Mouse (Mus musculus): Measurements from ENCODE around the gene Megf6. TPM values are rescaled to one million over a fixed set of nuclear protein-coding genes. Genes with fewer than 3 reads are reported as not detected.

Gene Megf6
- polyA plus RNA-seq (2014; fragmentation: Nextera tagmentation; extraction: Ambion mirVana): 11.5 and 12.4 TPM in 2 replicates

GRCm38 (mm10) chr4:154170506-154171150 is at the start of gene Megf6:
Gene Megf6, plus strand, starts transcription at chr4:154170730.
- Histone ChIP-seq H3K4me3 (ENCODE audit: low read depth, low read length) (peak within 1 kb of the TSS; percentile 57), H3K4me1 (ENCODE audit: control insufficient read depth, insufficient read depth, low read length) (peaks cover 16% of the 10 kb centered on the region), H3K9me3 (ENCODE audit: control insufficient read depth, low read length) (no peaks in the 10 kb centered on the region), H3K27ac (ENCODE audit: low read depth, low read length) (no peak within 1 kb of the TSS; the same call in 1 of the 2 replicates), H3K27me3 (ENCODE audit: control insufficient read depth, insufficient read depth, low read length) (peaks cover 29% of the 10 kb centered on the region), H3K36me3 (ENCODE audit: control insufficient read depth, insufficient read depth, low read length) (no peaks in the 10 kb centered on the region), H3K9ac (ENCODE audit: low read length) (peak within 1 kb of the TSS; percentile 73), H3K4me2 (peak within 1 kb of the TSS; percentile 95)
- DNase-seq (ENCODE audit: low spot score, missing footprints) (peak; percentile 98), ATAC-seq (ENCODE audit: low FRiP score) (peak; percentile 86)
- under 1% methylated on average over 48 of the region's 61 CpGs for WGBS

GRCm38 (mm10) chr4:154121800-154122199 is 48.7 kb upstream of the Megf6 start:
- DNase-seq (ENCODE audit: low spot score, missing footprints) (peak; percentile 35), ATAC-seq (ENCODE audit: low FRiP score) (no peak)
- no peak overlapping the region for H3K9ac ChIP-seq (ENCODE audit: low read length)
- H3K9me3 ChIP-seq (ENCODE audit: control insufficient read depth, low read length): no peaks in the 10 kb centered on the region
- H3K36me3 ChIP-seq (ENCODE audit: control insufficient read depth, insufficient read depth, low read length): no peaks in the 10 kb centered on the region
- H3K4me1 ChIP-seq (ENCODE audit: control insufficient read depth, insufficient read depth, low read length): no peaks in the 10 kb centered on the region
- no peak overlapping the region for H3K4me2 ChIP-seq
- WGBS: 77% methylated on average over 11 of the region's 11 CpGs
- no peak overlapping the region for H3K4me3 ChIP-seq (ENCODE audit: low read depth, low read length)
- 0 out of 2 replicates have a peak, but pooled peaks cover 3% of the 10 kb centered on the region for H3K27me3 ChIP-seq (ENCODE audit: control insufficient read depth, insufficient read depth, low read length)
- no peak overlapping the region for H3K27ac ChIP-seq (ENCODE audit: low read depth, low read length)

GRCm38 (mm10) chr4:154122374-154122773 is 48.2 kb upstream of the Megf6 start:
- Histone ChIP-seq H3K36me3 (ENCODE audit: control insufficient read depth, insufficient read depth, low read length) (no peaks in the 10 kb centered on the region), H3K4me1 (ENCODE audit: control insufficient read depth, insufficient read depth, low read length) (no peaks in the 10 kb centered on the region), H3K4me2 (no peak overlapping the region), H3K27ac (ENCODE audit: low read depth, low read length) (no peak overlapping the region), H3K9ac (ENCODE audit: low read length) (no peak overlapping the region), H3K27me3 (ENCODE audit: control insufficient read depth, insufficient read depth, low read length) (0 out of 2 replicates have a peak, but pooled peaks cover 3% of the 10 kb centered on the region), H3K4me3 (ENCODE audit: low read depth, low read length) (no peak overlapping the region), H3K9me3 (ENCODE audit: control insufficient read depth, low read length) (no peaks in the 10 kb centered on the region)
- ATAC-seq (ENCODE audit: low FRiP score) (no peak), DNase-seq (ENCODE audit: low spot score, missing footprints) (no peak)
- WGBS: 86% methylated on average over 7 of the region's 7 CpGs

- no peak for ATAC-seq (ENCODE audit: low FRiP score)
- H3K9ac ChIP-seq (ENCODE audit: low read length): no peak overlapping the region
- WGBS: 85% methylated on average over 6 of the region's 6 CpGs
- no peaks in the 10 kb centered on the region for H3K9me3 ChIP-seq (ENCODE audit: control insufficient read depth, low read length)
- H3K4me1 ChIP-seq (ENCODE audit: control insufficient read depth, insufficient read depth, low read length): no peaks in the 10 kb centered on the region
- H3K4me2 ChIP-seq: no peak overlapping the region
- 0 out of 2 replicates have a peak, but pooled peaks cover 3% of the 10 kb centered on the region for H3K27me3 ChIP-seq (ENCODE audit: control insufficient read depth, insufficient read depth, low read length)
- no peak overlapping the region for H3K4me3 ChIP-seq (ENCODE audit: low read depth, low read length)
- DNase-seq (ENCODE audit: low spot score, missing footprints): no peak
- no peak overlapping the region for H3K27ac ChIP-seq (ENCODE audit: low read depth, low read length)
- no peaks in the 10 kb centered on the region for H3K36me3 ChIP-seq (ENCODE audit: control insufficient read depth, insufficient read depth, low read length)
Observed at GRCm38 (mm10) chr4:154123553-154123952, 47.0 kb upstream of the Megf6 start.

- ATAC-seq (ENCODE audit: low FRiP score) (no peak), DNase-seq (ENCODE audit: low spot score, missing footprints) (no peak)
- Histone ChIP-seq H3K4me2 (no peak overlapping the region), H3K9ac (ENCODE audit: low read length) (no peak overlapping the region), H3K4me3 (ENCODE audit: low read depth, low read length) (no peak overlapping the region), H3K27me3 (ENCODE audit: control insufficient read depth, insufficient read depth, low read length) (0 out of 2 replicates have a peak, but pooled peaks cover 3% of the 10 kb centered on the region), H3K4me1 (ENCODE audit: control insufficient read depth, insufficient read depth, low read length) (no peaks in the 10 kb centered on the region), H3K9me3 (ENCODE audit: control insufficient read depth, low read length) (no peaks in the 10 kb centered on the region), H3K27ac (ENCODE audit: low read depth, low read length) (no peak overlapping the region), H3K36me3 (ENCODE audit: control insufficient read depth, insufficient read depth, low read length) (no peaks in the 10 kb centered on the region)
- whole genome bisulfite sequencing: 76% methylated on average over 5 of the region's 5 CpGs
Observed at GRCm38 (mm10) chr4:154125202-154125601, 45.3 kb upstream of the Megf6 start.

GRCm38 (mm10) chr4:154127273-154127672 is 43.3 kb upstream of the Megf6 start:
- H3K9ac ChIP-seq (ENCODE audit: low read length): no peak overlapping the region
- 0 out of 2 replicates have a peak, but pooled peaks cover 3% of the 10 kb centered on the region for H3K27me3 ChIP-seq (ENCODE audit: control insufficient read depth, insufficient read depth, low read length)
- DNase-seq (ENCODE audit: low spot score, missing footprints): no peak
- no peaks in the 10 kb centered on the region for H3K36me3 ChIP-seq (ENCODE audit: control insufficient read depth, insufficient read depth, low read length)
- no peak overlapping the region for H3K4me3 ChIP-seq (ENCODE audit: low read depth, low read length)
- no peaks in the 10 kb centered on the region for H3K9me3 ChIP-seq (ENCODE audit: control insufficient read depth, low read length)
- WGBS: 80% methylated on average over 3 of the region's 3 CpGs
- no peak for ATAC-seq (ENCODE audit: low FRiP score)
- H3K27ac ChIP-seq (ENCODE audit: low read depth, low read length): no peak overlapping the region
- H3K4me2 ChIP-seq: no peak overlapping the region
- H3K4me1 ChIP-seq (ENCODE audit: control insufficient read depth, insufficient read depth, low read length): no peaks in the 10 kb centered on the region

- Histone ChIP-seq H3K9me3 (ENCODE audit: control insufficient read depth, low read length) (no peaks in the 10 kb centered on the region), H3K27ac (ENCODE audit: low read depth, low read length) (no peak overlapping the region), H3K9ac (ENCODE audit: low read length) (no peak overlapping the region), H3K4me2 (no peak overlapping the region), H3K36me3 (ENCODE audit: control insufficient read depth, insufficient read depth, low read length) (no peaks in the 10 kb centered on the region), H3K4me3 (ENCODE audit: low read depth, low read length) (no peak overlapping the region), H3K4me1 (ENCODE audit: control insufficient read depth, insufficient read depth, low read length) (no peaks in the 10 kb centered on the region), H3K27me3 (ENCODE audit: control insufficient read depth, insufficient read depth, low read length) (no peaks in the 10 kb centered on the region)
- DNase-seq (ENCODE audit: low spot score, missing footprints) (no peak), ATAC-seq (ENCODE audit: low FRiP score) (no peak)
Observed at GRCm38 (mm10) chr4:154129950-154130349, 40.6 kb upstream of the Megf6 start.

GRCm38 (mm10) chr4:154131894-154132293 is 38.6 kb upstream of the Megf6 start:
- Histone ChIP-seq H3K4me1 (ENCODE audit: control insufficient read depth, insufficient read depth, low read length) (no peaks in the 10 kb centered on the region), H3K27me3 (ENCODE audit: control insufficient read depth, insufficient read depth, low read length) (no peaks in the 10 kb centered on the region), H3K9me3 (ENCODE audit: control insufficient read depth, low read length) (no peaks in the 10 kb centered on the region), H3K4me3 (ENCODE audit: low read depth, low read length) (no peak overlapping the region), H3K36me3 (ENCODE audit: control insufficient read depth, insufficient read depth, low read length) (no peaks in the 10 kb centered on the region), H3K27ac (ENCODE audit: low read depth, low read length) (no peak overlapping the region), H3K4me2 (no peak overlapping the region), H3K9ac (ENCODE audit: low read length) (no peak overlapping the region)
- WGBS: 75% methylated on average over 4 of the region's 4 CpGs
- DNase-seq (ENCODE audit: low spot score, missing footprints) (no peak), ATAC-seq (ENCODE audit: low FRiP score) (no peak)

- H3K9me3 ChIP-seq (ENCODE audit: control insufficient read depth, low read length): no peaks in the 10 kb centered on the region
- ATAC-seq (ENCODE audit: low FRiP score) (no peak), DNase-seq (ENCODE audit: low spot score, missing footprints) (no peak)
- no peak overlapping the region for H3K9ac ChIP-seq (ENCODE audit: low read length)
- H3K4me3 ChIP-seq (ENCODE audit: low read depth, low read length): no peak overlapping the region
- H3K4me1 ChIP-seq (ENCODE audit: control insufficient read depth, insufficient read depth, low read length): peaks cover 5% of the 10 kb centered on the region
- 76% methylated on average over 4 of the region's 4 CpGs for WGBS
- H3K27ac ChIP-seq (ENCODE audit: low read depth, low read length): no peak overlapping the region
- no peak overlapping the region for H3K4me2 ChIP-seq
- H3K36me3 ChIP-seq (ENCODE audit: control insufficient read depth, insufficient read depth, low read length): no peaks in the 10 kb centered on the region
- H3K27me3 ChIP-seq (ENCODE audit: control insufficient read depth, insufficient read depth, low read length): peaks cover 28% of the 10 kb centered on the region
Observed at GRCm38 (mm10) chr4:154134803-154135202, 35.7 kb upstream of the Megf6 start.

Data from midbrain, embryonic 11.5 days (tissue).